Mouse (Mus musculus) liver, adult 2 months (tissue): ENCODE measurements around the gene Tmem218.

Experiments
- CTCF ChIP-seq: fragments of 200-500 bp; IDR thresholded peaks from 2 replicates; pipeline ENCODE4 v1.5.1; 2011; ENCODE audit warnings: low read depth, low read length, control low read depth
- POLR2A ChIP-seq: fragments of 200-500 bp; IDR thresholded peaks from 2 replicates; pipeline ENCODE4 v1.6.1; 2011; ENCODE audit warnings: low read length, control low read depth; ENCODE audit not compliant: insufficient read depth; ENCODE audit errors: extremely low read depth

GRCm38 (mm10) chr9:37188024-37188423 is 20.0 kb upstream of the Tmem218 start:
- TF ChIP-seq CTCF = no peak
- no peak for TF ChIP-seq POLR2A
